Mouse (Mus musculus): ENCODE results near the gene Ercc2.

Gene Ercc2

GRCm38 (mm10) chr7:19381377-19382165 is at the start of gene Ercc2:
TSS of gene Ercc2 (plus strand) at chr7:19382010.
- ATAC-seq (ENCODE audit: insufficient number of reproducible peaks, low FRiP score, low TSS enrichment), result peak; percentile 98

GRCm38 (mm10) chr7:19332709-19333352 is 49.0 kb upstream of the Ercc2 start:
- peak; percentile 75; the same call in 1 of the 2 replicates for ATAC-seq (ENCODE audit: insufficient number of reproducible peaks, low FRiP score, low TSS enrichment)

- no peak for ATAC-seq (ENCODE audit: insufficient number of reproducible peaks, low FRiP score, low TSS enrichment)
Measured at GRCm38 (mm10) chr7:19335583-19335982, 46.2 kb upstream of the Ercc2 start.

GRCm38 (mm10) chr7:19337122-19337521 is 44.7 kb upstream of the Ercc2 start:
- ATAC-seq (ENCODE audit: insufficient number of reproducible peaks, low FRiP score, low TSS enrichment), result no peak

GRCm38 (mm10) chr7:19338060-19338459 is 43.8 kb upstream of the Ercc2 start:
- ATAC-seq (ENCODE audit: insufficient number of reproducible peaks, low FRiP score, low TSS enrichment), result no peak

- ATAC-seq (ENCODE audit: insufficient number of reproducible peaks, low FRiP score, low TSS enrichment), result no peak
Measured at GRCm38 (mm10) chr7:19338596-19338995, 43.2 kb upstream of the Ercc2 start.

GRCm38 (mm10) chr7:19341250-19341649 is 40.6 kb upstream of the Ercc2 start:
- no peak for ATAC-seq (ENCODE audit: insufficient number of reproducible peaks, low FRiP score, low TSS enrichment)

- ATAC-seq (ENCODE audit: insufficient number of reproducible peaks, low FRiP score, low TSS enrichment), result no peak
Measured at GRCm38 (mm10) chr7:19341761-19342409, 39.9 kb upstream of the Ercc2 start.

- ATAC-seq (ENCODE audit: insufficient number of reproducible peaks, low FRiP score, low TSS enrichment), result no peak
Measured at GRCm38 (mm10) chr7:19342481-19343027, 39.3 kb upstream of the Ercc2 start.

GRCm38 (mm10) chr7:19343210-19343808 is 38.5 kb upstream of the Ercc2 start:
- no peak for ATAC-seq (ENCODE audit: insufficient number of reproducible peaks, low FRiP score, low TSS enrichment)

GRCm38 (mm10) chr7:19344237-19344847 is 37.5 kb upstream of the Ercc2 start, which contains the start of gene Ercc1:
TSS of gene Ercc1 (plus strand) at chr7:19344778.
- no peak for ATAC-seq (ENCODE audit: insufficient number of reproducible peaks, low FRiP score, low TSS enrichment)

- peak; percentile 81 for ATAC-seq (ENCODE audit: insufficient number of reproducible peaks, low FRiP score, low TSS enrichment)
Measured at GRCm38 (mm10) chr7:19344938-19345471, 36.8 kb upstream of the Ercc2 start.

GRCm38 (mm10) chr7:19349188-19349915 is 32.5 kb upstream of the Ercc2 start:
- no peak for ATAC-seq (ENCODE audit: insufficient number of reproducible peaks, low FRiP score, low TSS enrichment)

- ATAC-seq (ENCODE audit: insufficient number of reproducible peaks, low FRiP score, low TSS enrichment), result no peak
Measured at GRCm38 (mm10) chr7:19350221-19350620, 31.6 kb upstream of the Ercc2 start.

- ATAC-seq (ENCODE audit: insufficient number of reproducible peaks, low FRiP score, low TSS enrichment), result no peak
Measured at GRCm38 (mm10) chr7:19354991-19355390, 26.8 kb upstream of the Ercc2 start.

GRCm38 (mm10) chr7:19356311-19356710 is 25.5 kb upstream of the Ercc2 start:
- ATAC-seq (ENCODE audit: insufficient number of reproducible peaks, low FRiP score, low TSS enrichment), result no peak

GRCm38 (mm10) chr7:19357381-19358375 is 24.1 kb upstream of the Ercc2 start:
- ATAC-seq (ENCODE audit: insufficient number of reproducible peaks, low FRiP score, low TSS enrichment), result no peak

- ATAC-seq (ENCODE audit: insufficient number of reproducible peaks, low FRiP score, low TSS enrichment), result no peak
Measured at GRCm38 (mm10) chr7:19358634-19359033, 23.2 kb upstream of the Ercc2 start.
